Mouse (Mus musculus): ENCODE measurements around the gene Glra4.

DNA sequence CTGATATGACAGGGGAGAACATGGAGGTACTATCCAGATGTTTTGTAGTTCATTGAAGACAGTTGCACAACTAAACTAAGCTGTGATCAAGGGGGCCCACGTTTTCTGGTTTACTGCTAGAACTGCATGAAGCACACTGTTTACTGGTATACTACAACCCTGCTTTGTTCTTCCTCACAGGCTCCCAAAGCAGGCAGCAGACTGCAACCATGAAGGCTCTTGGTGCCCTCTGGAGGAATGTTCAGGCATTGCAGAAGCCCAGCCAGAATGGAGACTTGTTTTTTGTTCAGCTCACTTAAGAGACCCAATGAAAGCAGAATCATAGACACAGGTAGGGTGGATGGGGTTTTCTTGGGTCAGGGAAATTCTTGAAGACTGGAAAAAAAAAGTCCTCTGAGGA is 40.3 kb upstream of the Glra4 start:
- TF ChIP-seq CTCF (IDR thresholded peaks at IDR 0.05; ENCODE audit: low read depth, low read length) (peak; percentile 59), POLR2A (IDR thresholded peaks at IDR 0.05; ENCODE audit: insufficient read depth, low read length) (no peak)

Measured in ES-Bruce4 (cell line).